ENCODE assay signal across 8 mouse cellular contexts in the genomic region with DNA sequence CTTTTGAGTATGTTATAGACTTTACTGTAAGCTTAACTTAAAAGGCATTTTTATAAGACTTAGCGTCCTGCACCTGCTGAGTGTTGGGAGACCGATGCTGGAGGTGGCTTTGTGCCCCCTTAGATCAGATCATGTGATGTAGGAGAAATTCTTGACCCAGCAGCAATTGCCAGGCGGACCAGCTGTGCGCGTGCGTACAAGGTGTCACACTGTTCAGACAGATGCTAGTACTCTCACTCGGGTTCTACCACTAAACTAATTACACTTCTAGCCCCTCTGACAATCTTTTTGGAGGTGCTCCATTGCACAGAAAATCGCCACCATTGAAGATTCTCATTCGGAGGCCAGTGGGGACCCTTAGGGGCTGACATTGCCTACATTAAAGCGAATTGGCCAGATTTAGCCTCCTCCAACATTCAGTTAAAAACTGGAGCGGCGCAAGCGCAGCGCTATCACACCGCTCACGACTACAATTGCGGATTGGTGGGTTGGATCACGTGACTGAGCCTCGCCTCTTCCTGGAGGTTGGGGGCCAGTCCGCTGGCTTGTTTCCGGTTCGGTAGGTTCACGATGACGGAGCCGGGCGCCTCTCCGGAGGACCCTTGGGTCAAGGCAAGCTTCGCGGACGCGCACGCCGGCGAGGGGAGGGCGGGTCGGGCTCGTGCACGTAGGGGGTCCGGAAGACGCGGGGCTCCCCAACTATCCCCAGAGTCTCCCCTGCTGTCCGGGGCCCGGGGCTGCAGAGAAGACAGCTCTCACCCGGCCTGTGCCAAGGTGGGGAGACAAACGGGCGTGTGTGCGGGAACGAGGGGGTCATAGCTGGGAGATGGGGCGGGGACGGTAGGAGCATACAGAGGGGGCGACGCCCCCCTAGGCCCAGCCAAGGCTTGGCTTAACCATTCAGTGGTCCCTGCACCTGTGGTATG. TPM values are rescaled to one million over a fixed set of nuclear protein-coding genes. Genes with fewer than 3 reads are reported as not detected.
DNase-seq lines count a peak whose midpoint lies in the region; ATAC-seq and TF ChIP-seq lines count a peak whose summit lies in the region.

A gene (plus strand): TSS at position 522 of the 926 bp plus-strand sequence.

- peak within 1 kb of the TSS; percentile 96 for H3K4me2 ChIP-seq in lung, postnatal 0 days (replicated peaks; ENCODE audit: low read depth, low read length)

- no peaks in the 10 kb centered on the region for H3K9me3 ChIP-seq in hindbrain, embryonic 10.5 days
- H3K9me3 ChIP-seq in lung, postnatal 0 days (ENCODE audit: low read length): no peaks in the 10 kb centered on the region

- H3K27ac ChIP-seq in hindbrain, embryonic 10.5 days: peak within 1 kb of the TSS; percentile 92
- peak within 1 kb of the TSS; percentile 85 for H3K27ac ChIP-seq in lung, postnatal 0 days (ENCODE audit: low read length)

- H3K4me1 ChIP-seq in hindbrain, embryonic 10.5 days (replicated peaks): peaks cover 55% of the 10 kb centered on the region
- H3K4me1 ChIP-seq in lung, postnatal 0 days (ENCODE audit: insufficient read depth, low read depth, low read length): peaks cover 20% of the 10 kb centered on the region; the same call in 1 of the 2 replicates

- H3K27me3 ChIP-seq in hindbrain, embryonic 10.5 days (ENCODE audit: insufficient read depth, poor library complexity, severe bottlenecking): no peaks in the 10 kb centered on the region
- H3K27me3 ChIP-seq in lung, postnatal 0 days (replicated peaks; ENCODE audit: insufficient read depth, low read length): no peaks in the 10 kb centered on the region

- 3% methylated on average over 52 of the region's 52 CpGs for WGBS in hindbrain, embryonic 10.5 days
- 1% methylated on average over 52 of the region's 52 CpGs for WGBS in lung, postnatal 0 days

- H3K4me3 ChIP-seq in hindbrain, embryonic 10.5 days: peak within 1 kb of the TSS; percentile 87
- H3K4me3 ChIP-seq in lung, postnatal 0 days (ENCODE audit: low read depth, low read length): peak within 1 kb of the TSS; percentile 67

- TF ChIP-seq EP300 in lung, postnatal 0 days (IDR thresholded peaks at IDR 0.05): no peak

- H3K9ac ChIP-seq in lung, postnatal 0 days (replicated peaks; ENCODE audit: low read depth): peak within 1 kb of the TSS; percentile 77

- ATAC-seq in frontal cortex, adult (ENCODE audit: low TSS enrichment): peak; percentile 68
- peak; percentile 84 for ATAC-seq in lung, postnatal 0 days

- no peak for TF ChIP-seq CTCF in lung, postnatal 0 days (IDR thresholded peaks at IDR 0.05)

- peak; percentile 89 for DNase-seq in MEL-GATA-1-ER (ENCODE audit: extremely low read depth, low read depth)
- peak; percentile 88 for DNase-seq in cerebellum, adult 8-10 months
- DNase-seq in hindbrain, embryonic 10.5 days (ENCODE audit: low spot score): peak; percentile 91
- peak; percentile 94 for DNase-seq in layer of hippocampus, adult 9-11 months
- peak; percentile 99 for DNase-seq in lung, postnatal 0 days (ENCODE audit: low spot score)
- DNase-seq in ovary, postnatal 14 days (ENCODE audit: low spot score): peak; percentile 74
- DNase-seq in thymus, postnatal 14 days: peak; percentile 91

- peaks cover 57% of the 10 kb centered on the region for H3K36me3 ChIP-seq in hindbrain, embryonic 10.5 days
- peaks cover 11% of the 10 kb centered on the region; the same call in 1 of the 2 replicates for H3K36me3 ChIP-seq in lung, postnatal 0 days (ENCODE audit: insufficient read depth, low read length)

RNA-seq across cellular contexts. Expression of the gene that starts here (rescaled TPM):
- 44.7 and 49.7 TPM in 2 replicates for polyA plus RNA-seq in hindbrain, embryonic 10.5 days (2016; fragmentation: Nextera tagmentation; extraction: Ambion mirVana)
- polyA plus RNA-seq in lung, postnatal 0 days (2015; fragmentation: Nextera tagmentation; extraction: Ambion mirVana): 42.5 and 44.5 TPM in 2 replicates

Comparison
In these comparisons a context has a peak if more than half of its experiments do, and no peak if none do; other contexts are left out.
1. Peak in every context shown above with its lines: DNase-seq, ATAC-seq, H3K4me3 ChIP-seq and H3K27ac ChIP-seq.